Mouse (Mus musculus) kidney, embryonic 16.5 days (tissue): ENCODE results near the gene Psmd2. TPM values are rescaled to one million over a fixed set of nuclear protein-coding genes. Genes with fewer than 3 reads are reported as not detected.

Experiments
- ATAC-seq: fragments of 200-750 bp; cut with Nextera tagmentation; 2 replicates; pipeline ENCODE4 v1.8.0; 2017; ENCODE audit warnings: moderate TSS enrichment; ENCODE audit not compliant: low FRiP score, low TSS enrichment
- H3K27ac ChIP-seq: fragments of 300-500 bp; sonication (generic); 2 replicates; pipeline ENCODE4 v1.5.1; 2014; ENCODE audit warnings: low read length
- H3K27me3 ChIP-seq: fragments of 300-500 bp; sonication (generic); 2 replicates; pipeline ENCODE4 v1.6.1; 2014; ENCODE audit warnings: low read length, control low read depth, mixed read lengths; ENCODE audit not compliant: insufficient read depth
- H3K36me3 ChIP-seq: fragments of 300-500 bp; sonication (generic); 2 replicates; pipeline ENCODE4 v1.6.1; 2014; ENCODE audit warnings: low read length, control low read depth, mixed read lengths; ENCODE audit not compliant: insufficient read depth
- H3K4me1 ChIP-seq: fragments of 300-500 bp; sonication (generic); 2 replicates; pipeline ENCODE4 v1.6.1; 2014; ENCODE audit warnings: low read length, control low read depth, mixed read lengths; ENCODE audit not compliant: insufficient read depth
- H3K4me2 ChIP-seq: fragments of 300-500 bp; sonication (generic); replicated peaks from 2 replicates; pipeline ENCODE4 v1.6.1; 2014; ENCODE audit warnings: low read depth, low read length
- H3K4me3 ChIP-seq: fragments of 300-500 bp; sonication (generic); 2 replicates; pipeline ENCODE4 v1.5.1; 2014; ENCODE audit warnings: mild to moderate bottlenecking, low read length
- H3K9ac ChIP-seq: fragments of 300-500 bp; sonication (generic); replicated peaks from 2 replicates; pipeline ENCODE4 v1.6.1; 2014; ENCODE audit warnings: low read length
- H3K9me3 ChIP-seq: fragments of 300-500 bp; sonication (generic); 2 replicates; pipeline ENCODE4 v1.6.1; 2016; ENCODE audit warnings: low read length, control low read depth
- WGBS: fragments of 180-500 bp; shearing (Covaris S2); extraction: QIAGEN DNeasy Blood & Tissue Kit; methylation state at CpG from one replicate; pipeline ENCODE4 v1.1.7; 2014; 5-methylcytosine and 5-hydroxymethylcytosine counted together
- polyA plus RNA-seq: library from polyadenylated mRNA; unstranded; fragments of >200 nt; fragmentation: Nextera tagmentation; extraction: Ambion mirVana; gene quantifications from 2 replicates; pipeline ENCODE4 v1.2.1, GENCODE M21; 2015

Gene Psmd2
- polyA plus RNA-seq, result 377 and 378 TPM in 2 replicates

GRCm38 (mm10) chr16:20651076-20651946 lies at the start of gene Psmd2:
Psmd2 (plus strand) TSS chr16:20651652.
- Histone ChIP-seq H3K27me3 (no peaks in the 10 kb centered on the region), H3K9me3 (no peaks in the 10 kb centered on the region), H3K27ac (peak within 1 kb of the TSS; percentile 84), H3K9ac (peak within 1 kb of the TSS; percentile 90), H3K36me3 (peaks cover 23% of the 10 kb centered on the region), H3K4me2 (peak within 1 kb of the TSS; percentile 84), H3K4me3 (peak within 1 kb of the TSS; percentile 80), H3K4me1 (peaks cover 16% of the 10 kb centered on the region)
- ATAC-seq, result peak; percentile 96
- WGBS, result 2% methylated on average over 46 of the region's 46 CpGs

- no peak overlapping the region for H3K9ac ChIP-seq
- peaks cover 22% of the 10 kb centered on the region for H3K36me3 ChIP-seq
- peaks cover 3% of the 10 kb centered on the region for H3K4me1 ChIP-seq
- H3K9me3 ChIP-seq, result no peaks in the 10 kb centered on the region
- H3K4me3 ChIP-seq, result no peak overlapping the region
- ATAC-seq, result no peak
- H3K27ac ChIP-seq, result no peak overlapping the region
- no peaks in the 10 kb centered on the region for H3K27me3 ChIP-seq
- WGBS, result 81% methylated on average over 9 of the region's 9 CpGs
- no peak overlapping the region for H3K4me2 ChIP-seq
These were observed 46.7 kb upstream of the Psmd2 start for GRCm38 (mm10) chr16:20604705-20605104.

GRCm38 (mm10) chr16:20610501-20611356 lies 40.7 kb upstream of the Psmd2 start:
- H3K4me3 ChIP-seq, result peak overlapping the region; percentile 90
- no peaks in the 10 kb centered on the region for H3K27me3 ChIP-seq
- peak overlapping the region; percentile 86 for H3K27ac ChIP-seq
- peaks cover 10% of the 10 kb centered on the region for H3K36me3 ChIP-seq
- peak; percentile 60 for ATAC-seq
- H3K9ac ChIP-seq, result peak overlapping the region; percentile 91
- no peaks in the 10 kb centered on the region for H3K9me3 ChIP-seq
- H3K4me2 ChIP-seq, result peak overlapping the region; percentile 90
- WGBS, result 0% methylated on average over 28 of the region's 28 CpGs
- peaks cover 10% of the 10 kb centered on the region for H3K4me1 ChIP-seq

GRCm38 (mm10) chr16:20611357-20612227 lies 39.9 kb upstream of the Psmd2 start, which contains the start of the genes Eef1akmt4, Gm49333 and Alg3:
Eef1akmt4 (plus strand) TSS chr16:20611593.
Gm49333 (plus strand) TSS chr16:20611610.
Alg3 (minus strand) TSS chr16:20611735.
- Histone ChIP-seq H3K27ac (peak within 1 kb of the TSS; percentile 86), H3K4me3 (peak within 1 kb of the TSS; percentile 90), H3K4me1 (peaks cover 10% of the 10 kb centered on the region), H3K9me3 (no peaks in the 10 kb centered on the region), H3K9ac (peak within 1 kb of the TSS; percentile 91), H3K4me2 (peak within 1 kb of the TSS; percentile 90), H3K36me3 (0 out of 2 replicates have a peak, but pooled peaks cover 3% of the 10 kb centered on the region), H3K27me3 (no peaks in the 10 kb centered on the region)
- under 1% methylated on average over 41 of the region's 41 CpGs for WGBS
- ATAC-seq, result peak; percentile 98

GRCm38 (mm10) chr16:20619541-20620398 lies 31.7 kb upstream of the Psmd2 start:
- peak; percentile 28; the same call in 1 of the 2 replicates for ATAC-seq
- WGBS, result 2% methylated on average over 82 of the region's 83 CpGs
- no peak overlapping the region for H3K9ac ChIP-seq

GRCm38 (mm10) chr16:20620399-20620735 lies 31.1 kb upstream of the Psmd2 start:
- under 1% methylated on average over 9 of the region's 9 CpGs for WGBS
- Histone ChIP-seq H3K27ac (no peak overlapping the region), H3K27me3 (peaks cover 23% of the 10 kb centered on the region), H3K9ac (no peak overlapping the region), H3K4me1 (peaks cover 26% of the 10 kb centered on the region), H3K9me3 (no peaks in the 10 kb centered on the region), H3K4me3 (peak overlapping the region; percentile 76), H3K36me3 (0 out of 2 replicates have a peak, but pooled peaks cover 5% of the 10 kb centered on the region), H3K4me2 (peak overlapping the region; percentile 100)
- ATAC-seq, result 0 out of 2 replicates have a peak, but pooled peaks have one; percentile 5

More at GRCm38 (mm10) chr16:20619541-20620398, 31.7 kb upstream of the Psmd2 start:
- Histone ChIP-seq H3K9me3 (no peaks in the 10 kb centered on the region), H3K36me3 (0 out of 2 replicates have a peak, but pooled peaks cover 5% of the 10 kb centered on the region), H3K4me2 (peak overlapping the region; percentile 100), H3K4me3 (peak overlapping the region; percentile 76), H3K27ac (no peak overlapping the region), H3K4me1 (peaks cover 26% of the 10 kb centered on the region), H3K27me3 (peaks cover 23% of the 10 kb centered on the region)

GRCm38 (mm10) chr16:20620751-20621190 lies 30.7 kb upstream of the Psmd2 start:
- Histone ChIP-seq H3K27ac (no peak overlapping the region), H3K4me1 (peaks cover 26% of the 10 kb centered on the region), H3K36me3 (0 out of 2 replicates have a peak, but pooled peaks cover 5% of the 10 kb centered on the region), H3K4me3 (peak overlapping the region; percentile 76), H3K27me3 (peaks cover 23% of the 10 kb centered on the region), H3K9me3 (no peaks in the 10 kb centered on the region), H3K4me2 (peak overlapping the region; percentile 100), H3K9ac (peak overlapping the region; percentile 74)
- WGBS, result under 1% methylated on average over 32 of the region's 32 CpGs
- peak; percentile 2; the same call in 1 of the 2 replicates for ATAC-seq
